Mouse (Mus musculus) hindbrain, embryonic 15.5 days (tissue): ENCODE results near the gene Nxpe5. TPM values are rescaled to one million over a fixed set of nuclear protein-coding genes. Genes with fewer than 3 reads are reported as not detected.

Experiments
- ATAC-seq: fragments of 200-750 bp; cut with Nextera tagmentation; 2 replicates; pipeline ENCODE4 v1.8.0; 2017; ENCODE audit warnings: low read depth, moderate number of reproducible peaks, moderate TSS enrichment; ENCODE audit not compliant: low FRiP score
- H3K27ac ChIP-seq: fragments of 300-500 bp; sonication (generic); replicated peaks from 2 replicates; pipeline ENCODE4 v1.5.1; 2015; ENCODE audit warnings: mild to moderate bottlenecking, inconsistent platforms
- H3K27me3 ChIP-seq: fragments of 300-500 bp; sonication (generic); 2 replicates; pipeline ENCODE4 v1.6.1; 2015; ENCODE audit warnings: control low read depth, inconsistent platforms
- H3K36me3 ChIP-seq: fragments of 300-500 bp; sonication (generic); 2 replicates; pipeline ENCODE4 v1.6.1; 2015; ENCODE audit warnings: control low read depth, inconsistent platforms
- H3K4me1 ChIP-seq: fragments of 300-500 bp; sonication (generic); replicated peaks from 2 replicates; pipeline ENCODE4 v1.6.1; 2015; ENCODE audit warnings: control low read depth, inconsistent platforms
- H3K4me2 ChIP-seq: fragments of 300-500 bp; sonication (generic); 2 replicates; pipeline ENCODE4 v1.6.1; 2015; ENCODE audit warnings: moderate library complexity, mild to moderate bottlenecking, inconsistent platforms
- H3K4me3 ChIP-seq: fragments of 300-500 bp; sonication (generic); 2 replicates; pipeline ENCODE4 v1.5.1; 2015; ENCODE audit warnings: mild to moderate bottlenecking, inconsistent platforms
- H3K9ac ChIP-seq: fragments of 300-500 bp; sonication (generic); 2 replicates; pipeline ENCODE4 v1.6.1; 2015; ENCODE audit warnings: inconsistent platforms
- H3K9me3 ChIP-seq: fragments of 300-500 bp; sonication (generic); 2 replicates; pipeline ENCODE4 v1.6.1; 2016; ENCODE audit warnings: control low read depth, inconsistent platforms
- WGBS: fragments of 180-500 bp; shearing (Covaris S2); methylation state at CpG from one replicate; pipeline ENCODE4 v1.1.7; 2015; 5-methylcytosine and 5-hydroxymethylcytosine counted together
- polyA plus RNA-seq: library from polyadenylated mRNA; unstranded; fragments of >200 nt; fragmentation: Nextera tagmentation; extraction: Ambion mirVana; gene quantifications from 2 replicates; pipeline ENCODE4 v1.2.1, GENCODE M21; 2015

Gene Nxpe5
- polyA plus RNA-seq, 1 experiment from 2014 or later: not detected

DNA sequence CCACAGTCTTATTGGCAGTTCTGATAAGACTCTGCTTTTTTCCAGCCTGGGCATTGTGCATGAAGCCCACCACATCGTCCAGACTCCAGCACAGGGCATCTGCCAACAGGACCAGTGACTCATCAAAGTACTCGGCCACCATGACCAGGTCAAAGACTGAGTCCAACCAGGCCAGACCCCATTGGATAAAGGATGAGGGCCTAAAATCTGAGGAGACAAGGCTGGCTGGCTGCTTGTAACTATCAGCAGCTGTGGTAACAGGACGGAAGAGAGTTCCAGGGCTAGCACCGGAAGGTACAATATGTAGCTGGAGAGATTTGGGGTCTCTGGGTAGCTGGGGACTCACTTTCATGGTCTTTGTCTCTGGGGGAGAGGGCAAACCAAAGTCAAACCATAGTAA, 40.0 kb downstream of the Nxpe5 start:
- Histone ChIP-seq H3K4me2 (no peak overlapping the region), H3K36me3 (peaks cover 6% of the 10 kb centered on the region), H3K27ac (no peak overlapping the region), H3K9ac (no peak overlapping the region), H3K9me3 (no peaks in the 10 kb centered on the region), H3K27me3 (no peaks in the 10 kb centered on the region), H3K4me1 (peaks cover 28% of the 10 kb centered on the region), H3K4me3 (no peak overlapping the region)
- WGBS: 96% methylated on average over 4 of the region's 4 CpGs
- ATAC-seq: no peak

DNA sequence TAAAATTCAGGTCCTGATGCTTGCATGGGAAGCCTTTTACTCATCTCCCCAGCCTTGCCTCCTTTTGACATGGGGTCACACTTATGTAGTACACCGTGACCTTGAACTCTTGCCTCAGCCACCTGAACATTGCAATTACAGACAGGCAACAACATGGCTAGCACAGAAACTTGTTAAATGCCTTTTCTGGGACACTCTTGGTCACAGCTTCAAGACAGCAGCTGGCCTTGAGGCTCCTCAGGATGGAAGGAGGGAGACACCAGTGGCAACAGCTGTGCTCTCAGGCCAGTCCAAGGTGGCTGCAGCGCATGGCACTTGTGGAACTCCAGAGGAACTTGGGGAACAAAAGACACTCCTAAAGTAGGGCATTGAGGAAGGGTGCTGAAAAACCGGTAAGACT, 41.4 kb downstream of the Nxpe5 start:
- no peak for ATAC-seq
- Histone ChIP-seq H3K27ac (no peak overlapping the region), H3K27me3 (no peaks in the 10 kb centered on the region), H3K4me1 (peaks cover 25% of the 10 kb centered on the region), H3K36me3 (no peaks in the 10 kb centered on the region), H3K9me3 (no peaks in the 10 kb centered on the region), H3K9ac (no peak overlapping the region), H3K4me2 (no peak overlapping the region), H3K4me3 (no peak overlapping the region)
- WGBS: 86% methylated on average over 3 of the region's 3 CpGs

DNA sequence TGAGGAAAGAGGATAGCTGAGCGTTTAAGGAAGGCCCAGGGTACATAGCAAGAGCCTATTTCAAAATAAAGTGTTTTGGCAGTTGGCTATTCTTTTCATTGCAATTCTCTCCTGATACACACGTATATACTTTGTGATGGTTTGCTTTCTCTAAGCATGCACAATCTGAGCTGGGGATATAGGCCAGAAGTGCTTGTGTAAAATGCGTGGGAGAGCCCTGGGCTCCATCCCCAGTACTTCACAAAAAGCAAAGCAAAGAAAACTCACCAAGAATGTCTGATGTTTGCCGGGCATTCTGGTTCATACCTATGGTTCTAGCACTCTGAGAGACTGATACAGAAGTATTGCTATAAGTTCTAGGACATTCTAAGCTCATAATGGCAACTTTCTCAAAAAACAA, 43.3 kb downstream of the Nxpe5 start:
- peaks cover 22% of the 10 kb centered on the region for H3K4me1 ChIP-seq
- ATAC-seq: no peak
- no peaks in the 10 kb centered on the region for H3K36me3 ChIP-seq
- no peak overlapping the region for H3K27ac ChIP-seq
- no peaks in the 10 kb centered on the region for H3K27me3 ChIP-seq
- H3K4me3 ChIP-seq: no peak overlapping the region
- no peak overlapping the region for H3K4me2 ChIP-seq
- H3K9ac ChIP-seq: no peak overlapping the region
- 79% methylated on average over 4 of the region's 4 CpGs for WGBS
- H3K9me3 ChIP-seq: no peaks in the 10 kb centered on the region

DNA sequence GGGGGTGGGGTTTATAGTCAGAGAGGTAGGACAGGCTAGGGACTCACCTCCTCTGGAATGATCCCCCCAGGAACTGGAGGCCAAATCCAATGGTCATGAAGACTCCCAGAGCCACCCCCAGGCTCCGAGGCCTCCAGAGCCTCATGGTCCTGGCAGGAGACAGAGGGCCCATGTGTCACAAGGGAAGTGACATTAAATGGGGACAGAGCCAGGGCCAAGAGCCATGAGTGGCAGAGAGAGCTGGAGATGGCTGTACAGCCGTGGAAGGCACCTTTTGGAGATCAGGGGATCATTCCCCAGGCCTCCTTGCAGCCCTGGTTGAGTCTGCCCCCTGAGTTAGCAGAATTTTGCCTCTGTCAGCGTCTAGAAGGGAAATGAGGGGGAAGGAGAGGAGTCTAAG, 45.5 kb downstream of the Nxpe5 start:
- peaks cover 26% of the 10 kb centered on the region for H3K4me1 ChIP-seq
- no peaks in the 10 kb centered on the region for H3K36me3 ChIP-seq
- H3K27me3 ChIP-seq: no peaks in the 10 kb centered on the region
- no peak for ATAC-seq
- no peaks in the 10 kb centered on the region for H3K9me3 ChIP-seq
- H3K4me3 ChIP-seq: no peak overlapping the region
- H3K9ac ChIP-seq: no peak overlapping the region
- 47% methylated on average over 3 of the region's 3 CpGs for WGBS
- no peak overlapping the region for H3K27ac ChIP-seq
- no peak overlapping the region for H3K4me2 ChIP-seq

DNA sequence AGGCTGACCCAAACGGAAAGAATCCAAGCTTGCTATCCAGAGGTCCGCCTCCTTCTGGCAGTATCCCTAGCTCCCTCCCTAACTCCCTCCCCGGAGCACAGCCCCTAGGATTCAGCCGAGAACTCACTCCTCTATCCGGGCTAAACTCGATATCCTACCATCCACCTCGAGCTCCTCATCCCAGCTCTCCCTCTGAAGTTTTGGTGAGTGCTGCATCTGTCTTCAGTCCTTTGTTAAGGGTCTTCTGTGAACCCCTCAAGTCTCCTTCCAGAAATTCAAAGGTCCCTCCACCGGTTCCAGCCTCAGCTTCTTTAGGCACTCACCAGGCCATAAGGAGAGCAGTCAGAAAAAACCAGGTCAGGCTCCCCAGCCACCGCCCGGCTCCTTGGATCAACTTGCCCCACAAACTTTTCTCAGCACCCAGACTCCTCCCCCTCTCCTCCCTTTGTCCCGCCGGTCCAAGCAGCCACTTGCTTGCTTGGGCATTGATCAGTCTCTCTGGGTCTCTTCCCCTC, 46.8 kb downstream of the Nxpe5 start, which contains the start of gene Gal3st4:
Gene Gal3st4 (minus strand): TSS at position 432 of the 515 bp plus-strand sequence.
- no peaks in the 10 kb centered on the region for H3K27me3 ChIP-seq
- WGBS: 3% methylated on average over 12 of the region's 12 CpGs
- H3K4me1 ChIP-seq: peaks cover 39% of the 10 kb centered on the region
- peak within 1 kb of the TSS; percentile 4 for H3K4me3 ChIP-seq
- peak within 1 kb of the TSS; percentile 22 for H3K4me2 ChIP-seq
- H3K36me3 ChIP-seq: peaks cover 7% of the 10 kb centered on the region
- H3K9ac ChIP-seq: no peak within 1 kb of the TSS
- ATAC-seq: no peak
- H3K27ac ChIP-seq: no peak within 1 kb of the TSS
- H3K9me3 ChIP-seq: no peaks in the 10 kb centered on the region

DNA sequence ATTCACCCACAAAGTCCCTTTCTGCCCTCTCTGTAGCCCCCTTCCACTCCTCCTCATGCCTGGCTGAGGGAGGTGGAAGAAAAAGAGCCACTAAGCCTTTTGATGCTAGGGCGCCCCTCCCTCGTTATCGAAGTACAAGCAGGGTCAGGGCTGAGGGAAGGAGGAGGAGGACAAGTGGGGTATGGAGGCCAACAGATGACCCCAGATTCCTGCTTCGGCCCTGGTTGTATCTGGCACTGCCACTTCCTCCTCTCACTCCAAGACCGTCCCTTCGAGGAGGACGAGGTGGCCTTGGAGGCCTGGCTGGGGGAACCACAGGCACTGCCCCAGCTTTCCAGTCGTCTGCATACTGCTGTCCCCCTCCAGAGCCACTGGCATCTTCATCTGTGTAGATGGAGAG, 48.5 kb downstream of the Nxpe5 start:
- Histone ChIP-seq H3K36me3 (peaks cover 10% of the 10 kb centered on the region), H3K27me3 (no peaks in the 10 kb centered on the region), H3K4me3 (no peak overlapping the region), H3K4me1 (peaks cover 56% of the 10 kb centered on the region), H3K27ac (no peak overlapping the region), H3K4me2 (no peak overlapping the region), H3K9ac (no peak overlapping the region), H3K9me3 (no peaks in the 10 kb centered on the region)
- ATAC-seq: no peak
- 50% methylated on average over 8 of the region's 8 CpGs for WGBS

DNA sequence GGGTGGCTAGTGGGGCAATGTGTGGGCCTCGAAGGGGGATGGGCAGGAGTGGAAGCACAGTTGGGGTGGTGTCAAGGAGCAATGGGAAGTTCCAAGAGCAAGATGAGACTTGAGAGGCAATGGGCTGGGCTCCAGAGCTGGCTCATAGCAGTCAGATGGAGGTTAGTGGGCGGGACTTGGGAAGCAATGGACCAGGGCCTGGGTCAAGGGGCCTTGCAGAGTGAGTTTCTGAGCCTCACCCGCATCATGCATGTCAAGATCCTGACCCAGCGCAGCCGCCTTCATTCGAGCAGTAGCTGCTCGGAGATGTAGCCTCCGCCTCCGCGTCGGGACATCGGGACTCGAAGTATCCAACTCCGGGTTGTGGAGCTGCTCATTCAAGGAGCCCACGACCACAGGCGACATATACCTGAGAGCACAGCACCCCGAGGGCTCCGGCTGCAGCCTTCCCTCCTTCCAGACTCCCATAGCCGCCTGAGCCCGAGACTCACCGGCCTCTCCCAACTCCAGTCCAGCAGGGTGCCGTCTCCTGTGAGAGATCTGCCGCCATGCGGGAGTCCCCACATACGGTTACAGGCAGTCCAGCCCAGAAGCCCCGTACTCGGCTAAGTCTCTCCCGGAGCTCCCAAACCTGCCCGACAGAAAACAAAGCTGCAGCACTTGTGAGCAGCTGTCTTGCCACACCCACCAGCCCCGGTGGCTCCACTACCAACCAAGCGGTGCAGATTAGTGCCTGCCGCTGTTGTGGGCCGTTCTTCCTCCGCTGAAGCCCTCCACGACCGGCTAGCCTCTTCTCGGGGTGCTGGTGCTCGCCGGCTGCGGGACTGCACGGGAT, 49.7 kb downstream of the Nxpe5 start:
- Histone ChIP-seq H3K27me3 (no peaks in the 10 kb centered on the region), H3K4me1 (peaks cover 59% of the 10 kb centered on the region), H3K4me3 (peak overlapping the region; percentile 33), H3K4me2 (peak overlapping the region; percentile 63), H3K9me3 (no peaks in the 10 kb centered on the region), H3K9ac (peak overlapping the region; percentile 39), H3K27ac (no peak overlapping the region), H3K36me3 (peaks cover 10% of the 10 kb centered on the region)
- no peak for ATAC-seq
- 10% methylated on average over 41 of the region's 41 CpGs for WGBS

DNA sequence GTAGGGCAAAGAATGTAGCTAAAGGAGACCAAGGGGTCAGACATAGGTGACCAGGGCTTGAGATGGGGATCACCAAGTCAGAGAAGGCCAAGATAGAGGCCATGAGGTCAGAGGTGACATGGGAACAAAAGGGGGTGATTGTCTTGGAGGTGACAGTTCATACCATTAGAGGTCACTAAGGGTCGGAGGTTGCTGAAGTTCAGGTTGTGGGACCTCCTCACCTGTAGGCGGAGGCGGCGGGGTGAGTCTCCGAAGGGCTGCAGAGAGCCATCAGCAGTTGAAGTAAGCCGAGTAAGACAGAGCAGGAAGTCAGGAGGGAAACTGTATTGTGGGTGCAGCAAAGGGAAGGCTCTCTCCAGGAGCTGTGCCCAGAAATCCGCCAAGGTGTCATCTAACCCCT, 52.3 kb downstream of the Nxpe5 start:
- H3K9me3 ChIP-seq: no peaks in the 10 kb centered on the region
- peaks cover 58% of the 10 kb centered on the region for H3K4me1 ChIP-seq
- no peak for ATAC-seq
- H3K4me3 ChIP-seq: peak overlapping the region; percentile 68
- H3K27me3 ChIP-seq: no peaks in the 10 kb centered on the region
- peak overlapping the region; percentile 72; the same call in 1 of the 2 replicates for H3K9ac ChIP-seq
- H3K4me2 ChIP-seq: peak overlapping the region; percentile 79
- WGBS: 84% methylated on average over 7 of the region's 7 CpGs
- H3K27ac ChIP-seq: no peak overlapping the region
- peaks cover 10% of the 10 kb centered on the region for H3K36me3 ChIP-seq

DNA sequence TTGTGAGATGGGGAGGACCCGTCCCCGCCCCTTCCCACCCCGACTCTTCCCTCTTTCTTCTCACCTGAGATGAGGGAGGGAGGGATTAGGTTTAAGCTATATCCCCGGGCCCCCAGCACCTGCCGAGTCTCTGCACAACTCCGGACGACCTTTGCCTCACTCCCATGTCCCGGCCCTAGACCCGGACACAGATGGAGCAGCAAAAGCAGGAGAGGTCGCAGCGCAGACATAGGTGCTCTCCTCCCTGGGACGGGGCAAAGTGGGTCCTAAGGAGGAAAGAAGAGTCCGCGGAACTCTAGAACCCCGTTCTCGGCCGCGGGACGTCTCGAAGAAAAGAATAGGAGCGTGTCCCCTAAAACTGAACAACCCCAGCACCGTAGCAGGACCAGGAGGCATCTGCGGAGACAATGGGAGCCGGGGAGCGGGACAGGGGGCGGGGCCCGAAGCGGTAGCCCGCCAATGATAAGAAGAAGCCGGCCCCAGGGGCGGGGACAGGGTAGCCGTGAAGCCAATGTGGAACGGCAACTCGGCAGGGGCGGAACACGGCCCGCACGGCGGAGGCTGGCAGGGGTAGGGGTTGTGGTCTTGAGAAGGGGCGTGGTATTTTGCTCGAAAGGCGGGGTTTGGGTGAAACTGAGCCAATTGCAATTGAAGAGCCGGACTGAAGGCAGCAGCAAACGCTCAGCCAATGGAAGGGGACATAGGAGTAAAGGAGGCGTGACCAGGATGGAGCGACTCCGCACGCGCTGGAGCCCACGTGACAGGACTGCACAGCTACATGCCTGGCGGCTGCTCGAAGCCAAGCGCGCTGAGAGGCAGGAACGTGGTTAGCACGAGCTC, 54.1 kb downstream of the Nxpe5 start, which contains the start of the genes Gm43720, Gpc2 and Stag3:
Gene Gm43720 (minus strand): TSS at position 374 of the 840 bp plus-strand sequence.
Gene Gpc2 (minus strand): TSS at position 421 of the 840 bp plus-strand sequence.
Gene Stag3 (plus strand): TSS at position 656 of the 840 bp plus-strand sequence.
- peak within 1 kb of the TSS; percentile 72 for H3K9ac ChIP-seq
- no peaks in the 10 kb centered on the region for H3K27me3 ChIP-seq
- peaks cover 10% of the 10 kb centered on the region for H3K36me3 ChIP-seq
- no peaks in the 10 kb centered on the region for H3K9me3 ChIP-seq
- peak within 1 kb of the TSS; percentile 79 for H3K27ac ChIP-seq
- H3K4me1 ChIP-seq: peaks cover 49% of the 10 kb centered on the region
- H3K4me3 ChIP-seq: peak within 1 kb of the TSS; percentile 68
- WGBS: under 1% methylated on average over 56 of the region's 56 CpGs
- peak; percentile 99 for ATAC-seq
- H3K4me2 ChIP-seq: peak within 1 kb of the TSS; percentile 79

DNA sequence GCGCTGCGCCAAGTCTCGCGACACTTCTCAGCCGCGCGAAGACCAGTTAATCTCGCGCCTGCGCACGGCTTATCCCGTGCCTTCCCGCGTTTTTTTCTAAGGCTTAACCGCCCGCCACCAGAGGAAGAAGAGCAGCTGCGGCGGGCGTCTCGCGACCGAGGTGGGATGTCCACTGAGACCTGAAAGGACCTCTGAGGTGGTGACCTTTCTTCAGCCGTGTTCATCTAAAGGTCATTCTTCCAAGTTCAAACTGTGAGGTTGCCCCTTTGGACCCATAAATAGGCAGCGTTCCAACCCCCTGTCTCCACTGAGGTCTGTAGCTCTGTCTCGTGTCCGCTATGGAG, 54.7 kb downstream of the Nxpe5 start:
- H3K4me1 ChIP-seq: peaks cover 43% of the 10 kb centered on the region
- H3K4me3 ChIP-seq: peak overlapping the region; percentile 68
- no peaks in the 10 kb centered on the region for H3K9me3 ChIP-seq
- H3K36me3 ChIP-seq: peaks cover 10% of the 10 kb centered on the region
- H3K4me2 ChIP-seq: peak overlapping the region; percentile 79
- peak overlapping the region; percentile 28 for H3K27ac ChIP-seq
- no peaks in the 10 kb centered on the region for H3K27me3 ChIP-seq
- WGBS: 27% methylated on average over 26 of the region's 26 CpGs
- no peak overlapping the region for H3K9ac ChIP-seq
- ATAC-seq: no peak

DNA sequence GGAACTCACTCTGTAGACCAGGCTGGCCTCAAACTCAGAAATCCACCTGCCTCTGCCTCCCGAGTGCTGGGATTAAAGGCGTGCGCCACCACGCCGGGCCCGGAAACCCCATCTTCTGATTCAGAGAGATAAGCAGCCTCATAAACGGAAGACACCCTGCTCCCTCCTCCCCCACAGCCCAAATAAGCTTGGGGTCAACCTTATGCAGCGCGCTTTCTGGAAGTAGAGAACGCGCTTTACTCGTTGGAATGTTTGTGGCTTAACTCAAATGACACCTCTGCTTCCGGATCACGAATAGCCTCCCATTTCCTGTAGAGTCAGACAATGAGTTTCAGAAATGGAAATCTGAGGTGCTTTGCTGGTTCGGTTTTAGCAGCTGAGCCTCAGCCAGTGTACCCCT, 55.1 kb downstream of the Nxpe5 start:
- Histone ChIP-seq H3K4me2 (peak overlapping the region; percentile 79), H3K9ac (no peak overlapping the region), H3K9me3 (no peaks in the 10 kb centered on the region), H3K36me3 (peaks cover 10% of the 10 kb centered on the region), H3K4me1 (peaks cover 39% of the 10 kb centered on the region), H3K4me3 (peak overlapping the region; percentile 68; the same call in 1 of the 2 replicates), H3K27ac (no peak overlapping the region), H3K27me3 (no peaks in the 10 kb centered on the region)
- 93% methylated on average over 15 of the region's 15 CpGs for WGBS
- ATAC-seq: no peak

DNA sequence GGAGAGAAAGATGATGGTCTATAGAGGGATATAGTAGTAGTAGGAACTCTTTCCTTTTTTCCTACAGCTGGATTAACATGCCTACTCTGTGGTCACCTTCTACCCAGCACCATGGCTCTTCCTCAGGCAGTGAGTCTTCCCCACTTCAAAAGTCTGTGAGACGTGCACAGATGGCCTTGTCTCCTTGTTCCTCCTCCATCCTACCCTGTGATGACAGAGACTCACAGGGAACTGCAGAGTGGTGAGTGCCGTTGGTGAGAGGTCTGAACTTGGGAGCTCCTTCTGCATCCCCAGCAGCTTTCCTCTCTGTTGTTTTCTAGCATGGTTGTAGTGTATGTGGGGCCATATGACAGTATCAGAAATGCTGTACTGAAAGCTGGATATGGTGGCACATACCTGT, 56.1 kb downstream of the Nxpe5 start:
- Histone ChIP-seq H3K4me2 (no peak overlapping the region), H3K4me1 (peaks cover 29% of the 10 kb centered on the region), H3K9me3 (no peaks in the 10 kb centered on the region), H3K36me3 (peaks cover 9% of the 10 kb centered on the region), H3K4me3 (no peak overlapping the region), H3K27ac (no peak overlapping the region), H3K9ac (no peak overlapping the region), H3K27me3 (no peaks in the 10 kb centered on the region)
- WGBS: 75% methylated on average over 2 of the region's 2 CpGs
- no peak for ATAC-seq
